Mouse (Mus musculus) forebrain, embryonic 11.5 days (tissue): Measurements from ENCODE around the gene Tnc. TPM values are rescaled to one million over a fixed set of nuclear protein-coding genes. Genes with fewer than 3 reads are reported as not detected.

Source experiments
- ATAC-seq: fragments of 200-750 bp; cut with Nextera tagmentation; replicated peaks from 2 replicates; pipeline ENCODE4 v1.8.0; 2017; ENCODE audit warnings: moderate TSS enrichment; ENCODE audit not compliant: low FRiP score
- DNase-seq: peaks from one replicate; pipeline ENCODE4 v3.0.0-alpha.2; 2017; ENCODE audit warnings: low spot score
- H3K27ac ChIP-seq: fragments of 300-500 bp; sonication (generic); 2 replicates; pipeline ENCODE4 v1.5.1; 2014; ENCODE audit warnings: low read depth, low read length
- H3K27me3 ChIP-seq: fragments of 300-500 bp; sonication (generic); 2 replicates; pipeline ENCODE4 v1.6.1; 2014; ENCODE audit warnings: mild to moderate bottlenecking, low read length, mixed read lengths; ENCODE audit not compliant: control insufficient read depth, insufficient read depth
- H3K36me3 ChIP-seq: fragments of 300-500 bp; sonication (generic); 2 replicates; pipeline ENCODE4 v1.6.1; 2014; ENCODE audit warnings: mild to moderate bottlenecking, low read length, moderate library complexity, mixed read lengths; ENCODE audit not compliant: control insufficient read depth, insufficient read depth
- H3K4me1 ChIP-seq: fragments of 300-500 bp; sonication (generic); replicated peaks from 2 replicates; pipeline ENCODE4 v1.6.1; 2014; ENCODE audit warnings: low read length, mixed read lengths; ENCODE audit not compliant: control insufficient read depth, insufficient read depth
- H3K4me2 ChIP-seq: fragments of 300-500 bp; sonication (generic); 2 replicates; pipeline ENCODE4 v1.6.1; 2014; ENCODE audit warnings: low read depth, mild to moderate bottlenecking, low read length, moderate library complexity, mixed read lengths; ENCODE audit not compliant: severe bottlenecking
- H3K4me3 ChIP-seq: fragments of 300-500 bp; sonication (generic); 2 replicates; pipeline ENCODE4 v1.5.1; 2014; ENCODE audit warnings: low read depth, low read length
- H3K9ac ChIP-seq: fragments of 300-500 bp; sonication (generic); 2 replicates; pipeline ENCODE4 v1.6.1; 2014; ENCODE audit warnings: low read length
- H3K9me3 ChIP-seq: fragments of 300-500 bp; sonication (generic); 2 replicates; pipeline ENCODE4 v1.6.1; 2016; ENCODE audit warnings: low read length, mixed read lengths; ENCODE audit not compliant: control insufficient read depth
- WGBS: fragments of 180-500 bp; shearing (Covaris S2); extraction: QIAGEN DNeasy Blood & Tissue Kit; methylation state at CpG from one replicate; pipeline ENCODE4 v1.1.7; 2014; 5-methylcytosine and 5-hydroxymethylcytosine counted together
- polyA plus RNA-seq: library from polyadenylated mRNA; unstranded; fragments of >200 nt; fragmentation: Nextera tagmentation; extraction: Ambion mirVana; gene quantifications from 2 replicates; pipeline ENCODE4 v1.2.1, GENCODE M21; 2014

The Tnc gene
- polyA plus RNA-seq, 1 experiment from 2014 or later, result 5.4 TPM

GRCm38 (mm10) chr4:63988090-63988489 is 58.7 kb downstream of the Tnc start:
- no peak overlapping the region for H3K4me2 ChIP-seq
- no peak for DNase-seq
- no peaks in the 10 kb centered on the region for H3K9me3 ChIP-seq
- no peak for ATAC-seq
- no peak overlapping the region for H3K4me3 ChIP-seq
- no peaks in the 10 kb centered on the region for H3K4me1 ChIP-seq
- no peaks in the 10 kb centered on the region for H3K36me3 ChIP-seq
- no peak overlapping the region for H3K27ac ChIP-seq
- H3K27me3 ChIP-seq, result no peaks in the 10 kb centered on the region; the same call in 1 of the 2 replicates
- WGBS, result 95% methylated on average over 5 of the region's 5 CpGs
- no peak overlapping the region for H3K9ac ChIP-seq

DNA sequence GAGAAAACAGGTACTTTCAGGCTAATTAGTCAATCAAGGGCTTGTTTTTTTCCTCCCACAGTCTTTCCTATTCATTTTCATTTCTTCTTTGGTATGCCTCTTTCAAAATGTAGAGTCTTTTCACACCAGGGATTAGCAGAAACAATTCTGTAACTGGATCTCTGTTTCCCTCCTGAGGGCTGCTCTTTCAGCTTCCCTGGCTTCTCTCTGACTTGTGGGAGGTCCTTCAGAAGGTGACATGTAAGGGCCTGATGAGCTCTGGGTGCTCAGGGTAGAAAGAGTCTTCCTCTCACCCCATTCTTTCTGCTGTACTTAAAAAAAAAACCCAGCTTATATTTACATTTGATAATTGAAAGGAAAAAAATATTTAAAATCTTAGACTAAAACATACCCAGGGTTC is 60.2 kb downstream of the Tnc start:
- DNase-seq (no peak), ATAC-seq (no peak)
- H3K9me3 ChIP-seq, result no peaks in the 10 kb centered on the region
- H3K4me3 ChIP-seq, result no peak overlapping the region
- no peak overlapping the region for H3K4me2 ChIP-seq
- no peak overlapping the region for H3K27ac ChIP-seq
- no peak overlapping the region for H3K9ac ChIP-seq
- no peaks in the 10 kb centered on the region for H3K4me1 ChIP-seq
- H3K36me3 ChIP-seq, result no peaks in the 10 kb centered on the region
- H3K27me3 ChIP-seq, result no peaks in the 10 kb centered on the region; the same call in 1 of the 2 replicates

GRCm38 (mm10) chr4:63983098-63983445 is 63.7 kb downstream of the Tnc start:
- Histone ChIP-seq H3K4me1 (no peaks in the 10 kb centered on the region), H3K27ac (no peak overlapping the region), H3K36me3 (no peaks in the 10 kb centered on the region), H3K9ac (no peak overlapping the region), H3K9me3 (no peaks in the 10 kb centered on the region), H3K27me3 (no peaks in the 10 kb centered on the region; the same call in 1 of the 2 replicates), H3K4me2 (no peak overlapping the region), H3K4me3 (no peak overlapping the region)
- DNase-seq, result no peak
- WGBS, result 73% methylated on average over 8 of the region's 8 CpGs
- no peak for ATAC-seq

DNA sequence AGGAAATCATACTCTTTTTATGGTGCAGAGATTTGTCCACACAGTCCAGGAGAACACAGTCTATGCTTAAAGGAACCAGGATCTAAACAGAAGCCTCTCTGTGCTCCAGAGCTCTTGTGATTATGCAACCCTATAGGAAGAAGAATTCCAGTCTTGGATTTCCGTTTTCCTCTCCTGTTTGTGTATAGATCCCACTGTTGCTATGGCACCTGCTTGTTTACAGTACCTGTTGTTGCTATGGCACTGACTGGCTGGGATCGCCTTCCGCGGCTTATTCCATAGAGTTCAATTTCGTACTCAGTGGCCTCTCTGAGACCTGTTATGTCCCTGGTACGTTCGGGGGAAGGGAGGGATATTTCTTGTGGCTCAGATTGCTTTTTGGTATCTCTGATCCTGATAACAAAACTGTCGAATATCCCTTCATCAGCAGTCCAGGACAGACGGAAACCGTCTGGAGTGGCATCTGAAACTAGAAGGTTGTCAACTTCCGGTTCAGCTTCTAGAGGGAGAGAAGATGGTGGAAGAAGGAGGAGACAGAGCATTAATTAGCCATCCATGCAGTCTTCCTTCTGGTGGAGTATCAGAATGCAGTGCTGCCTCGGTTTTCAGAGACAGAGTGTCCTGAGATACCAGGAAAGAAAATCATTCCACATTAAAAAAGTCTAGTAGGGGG is 64.3 kb downstream of the Tnc start:
- H3K9ac ChIP-seq, result no peak overlapping the region
- H3K36me3 ChIP-seq, result no peaks in the 10 kb centered on the region
- no peak overlapping the region for H3K4me3 ChIP-seq
- 82% methylated on average over 12 of the region's 12 CpGs for WGBS
- H3K4me1 ChIP-seq, result no peaks in the 10 kb centered on the region
- no peak overlapping the region for H3K27ac ChIP-seq
- H3K4me2 ChIP-seq, result no peak overlapping the region
- no peak for DNase-seq
- no peaks in the 10 kb centered on the region for H3K9me3 ChIP-seq
- no peak for ATAC-seq
- no peaks in the 10 kb centered on the region; the same call in 1 of the 2 replicates for H3K27me3 ChIP-seq

DNA sequence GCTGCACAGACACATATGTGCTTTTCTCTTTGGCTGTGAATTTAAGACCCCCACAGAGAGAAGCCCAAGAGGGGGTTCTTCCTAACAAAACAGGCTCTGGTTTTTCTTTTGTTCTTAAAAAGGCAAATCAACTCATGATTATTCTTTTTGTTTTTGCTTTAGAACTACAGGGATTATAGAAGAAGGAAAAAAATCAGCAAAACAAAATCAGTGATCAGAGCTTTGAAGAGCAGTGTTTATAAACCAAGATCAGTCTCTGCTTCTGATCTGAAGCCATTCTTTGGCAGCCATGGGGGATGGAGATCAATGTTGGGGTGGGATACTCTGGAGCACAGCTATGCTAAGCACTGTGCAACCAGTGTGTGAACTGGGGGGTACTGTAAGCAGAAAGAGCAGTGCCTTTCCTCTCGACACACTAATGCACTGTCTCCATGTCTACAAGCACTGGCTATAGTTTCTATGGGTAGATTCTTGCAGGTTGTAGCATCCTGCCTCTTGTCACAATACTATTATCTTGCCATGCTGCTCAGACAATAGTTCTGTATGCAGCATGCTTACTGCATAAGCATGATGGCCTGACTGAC is 66.5 kb downstream of the Tnc start:
- Histone ChIP-seq H3K4me2 (no peak overlapping the region), H3K27me3 (no peaks in the 10 kb centered on the region; the same call in 1 of the 2 replicates), H3K9ac (no peak overlapping the region), H3K36me3 (no peaks in the 10 kb centered on the region), H3K27ac (no peak overlapping the region), H3K4me3 (no peak overlapping the region), H3K4me1 (no peaks in the 10 kb centered on the region), H3K9me3 (no peaks in the 10 kb centered on the region)
- ATAC-seq (no peak), DNase-seq (no peak)
- 68% methylated on average over 1 of the region's 1 CpGs for WGBS

DNA sequence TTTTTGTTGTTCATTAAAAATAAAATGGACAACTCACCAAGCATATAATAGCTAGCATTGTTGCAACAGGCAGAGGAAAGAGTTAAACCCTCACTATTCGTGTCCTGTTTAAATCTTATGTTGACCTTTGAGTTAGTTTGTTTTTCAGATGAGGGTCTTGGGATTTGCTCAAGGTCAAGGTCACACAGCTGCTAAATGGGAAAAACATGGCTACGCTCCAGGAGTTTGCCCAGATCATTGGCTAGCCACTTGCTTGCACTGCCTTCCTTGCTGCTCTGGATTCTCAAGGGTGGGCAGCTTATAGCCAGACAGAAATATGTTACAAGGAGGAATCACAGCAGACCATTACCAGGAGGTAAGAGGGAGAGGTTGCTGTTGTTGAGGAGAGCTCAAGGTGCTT is 67.2 kb downstream of the Tnc start:
- Histone ChIP-seq H3K9ac (no peak overlapping the region), H3K36me3 (no peaks in the 10 kb centered on the region), H3K27ac (no peak overlapping the region), H3K27me3 (no peaks in the 10 kb centered on the region; the same call in 1 of the 2 replicates), H3K4me3 (no peak overlapping the region), H3K9me3 (no peaks in the 10 kb centered on the region), H3K4me2 (no peak overlapping the region), H3K4me1 (no peaks in the 10 kb centered on the region)
- WGBS, result 56% methylated on average over 2 of the region's 2 CpGs
- no peak for ATAC-seq
- no peak for DNase-seq

- H3K9me3 ChIP-seq, result no peaks in the 10 kb centered on the region
- no peaks in the 10 kb centered on the region for H3K36me3 ChIP-seq
- H3K4me1 ChIP-seq, result no peaks in the 10 kb centered on the region
- no peaks in the 10 kb centered on the region for H3K27me3 ChIP-seq
- no peak overlapping the region for H3K9ac ChIP-seq
- no peak overlapping the region for H3K27ac ChIP-seq
- ATAC-seq (no peak), DNase-seq (no peak)
- no peak overlapping the region for H3K4me3 ChIP-seq
- WGBS, result 90% methylated on average over 2 of the region's 2 CpGs
- H3K4me2 ChIP-seq, result no peak overlapping the region
These were observed 74.3 kb downstream of the Tnc start for GRCm38 (mm10) chr4:63972536-63972935.

GRCm38 (mm10) chr4:63971762-63972161 is 75.1 kb downstream of the Tnc start:
- no peak overlapping the region for H3K27ac ChIP-seq
- no peak overlapping the region for H3K9ac ChIP-seq
- DNase-seq, result no peak
- 81% methylated on average over 1 of the region's 1 CpGs for WGBS
- H3K36me3 ChIP-seq, result no peaks in the 10 kb centered on the region
- no peaks in the 10 kb centered on the region for H3K9me3 ChIP-seq
- no peak overlapping the region for H3K4me2 ChIP-seq
- H3K4me1 ChIP-seq, result no peaks in the 10 kb centered on the region
- H3K4me3 ChIP-seq, result no peak overlapping the region
- no peaks in the 10 kb centered on the region for H3K27me3 ChIP-seq
- no peak for ATAC-seq

- Histone ChIP-seq H3K4me1 (no peaks in the 10 kb centered on the region), H3K9me3 (no peaks in the 10 kb centered on the region), H3K27ac (no peak overlapping the region), H3K4me2 (no peak overlapping the region), H3K4me3 (no peak overlapping the region), H3K27me3 (no peaks in the 10 kb centered on the region), H3K9ac (no peak overlapping the region), H3K36me3 (no peaks in the 10 kb centered on the region)
- ATAC-seq, result no peak
- 83% methylated on average over 4 of the region's 4 CpGs for WGBS
- DNase-seq, result no peak
These were observed 75.9 kb downstream of the Tnc start for GRCm38 (mm10) chr4:63970925-63971324.
